Mouse (Mus musculus) ES-E14 (cell line): Measurements from ENCODE around the gene Ddx6.

Source experiments
- CHD2 ChIP-seq: IDR thresholded peaks from 2 replicates; pipeline ENCODE4 v1.6.1; 2014; ENCODE audit warnings: mild to moderate bottlenecking, low read depth, low read length, inconsistent platforms
- HCFC1 ChIP-seq: IDR thresholded peaks from 2 replicates; pipeline ENCODE4 v1.6.1; 2012; ENCODE audit warnings: low read length, inconsistent platforms, borderline replicate concordance; ENCODE audit not compliant: insufficient read depth
- ZC3H11A ChIP-seq: IDR thresholded peaks from 2 replicates; pipeline ENCODE4 v1.6.1; 2012; ENCODE audit warnings: low read depth, mild to moderate bottlenecking, inconsistent platforms, low read length, borderline replicate concordance

- TF ChIP-seq HCFC1 = no peak
- no peak for TF ChIP-seq ZC3H11A
- no peak for TF ChIP-seq CHD2
Measured at GRCm38 (mm10) chr9:44647656-44648055, 43.0 kb downstream of the Ddx6 start.
